Mouse (Mus musculus): ENCODE results near the gene Sncg.
A peak's percentile ranks its signal among the peaks of the same experiment; 100 is the strongest.

Gene Sncg

GRCm38 (mm10) chr14:34339446-34339845 lies 35.1 kb downstream of the Sncg start:
- no peak for DNase-seq

DNA sequence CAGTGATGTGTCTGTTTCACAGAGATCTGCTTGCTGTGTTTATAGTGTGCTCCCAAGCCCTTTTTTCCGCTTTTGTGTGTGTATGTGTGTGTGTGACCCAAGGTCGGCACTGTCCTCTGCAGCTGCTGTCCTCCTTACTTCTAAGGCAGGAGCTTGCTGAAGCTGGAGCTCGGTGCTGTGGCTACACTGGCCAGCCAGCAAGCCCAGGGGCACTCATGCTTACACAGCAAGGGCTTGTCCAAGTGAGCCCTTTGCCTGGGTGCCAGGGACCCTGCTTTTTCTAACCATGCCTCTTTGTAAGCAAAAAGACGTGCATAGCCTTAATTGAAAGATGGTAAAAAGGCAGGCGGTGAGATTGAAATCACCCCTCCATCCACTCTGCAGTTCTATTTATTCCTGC lies 42.1 kb downstream of the Sncg start:
- DNase-seq, result peak in 1 of 2 experiments; percentile 16

DNA sequence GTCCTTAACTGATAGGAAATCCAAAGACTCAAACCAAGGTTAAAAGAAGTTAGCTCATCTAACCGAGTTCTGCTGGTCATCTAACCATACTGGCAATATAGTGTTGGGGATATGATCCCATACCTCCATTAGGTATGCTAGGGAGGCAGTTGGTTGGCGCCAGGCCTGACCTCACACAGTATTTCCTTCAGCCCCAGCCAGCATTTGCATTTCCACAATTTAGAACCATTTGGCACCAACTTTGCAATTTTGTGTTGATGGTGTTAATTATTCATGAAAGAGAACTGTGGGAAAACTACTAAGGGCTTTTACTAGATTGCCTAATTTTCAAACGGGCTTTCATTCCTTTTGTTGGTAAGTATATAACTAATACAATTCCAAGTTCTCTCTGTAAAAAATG lies 42.7 kb downstream of the Sncg start:
- DNase-seq, result peak in 1 of 2 experiments; percentile 25

DNA sequence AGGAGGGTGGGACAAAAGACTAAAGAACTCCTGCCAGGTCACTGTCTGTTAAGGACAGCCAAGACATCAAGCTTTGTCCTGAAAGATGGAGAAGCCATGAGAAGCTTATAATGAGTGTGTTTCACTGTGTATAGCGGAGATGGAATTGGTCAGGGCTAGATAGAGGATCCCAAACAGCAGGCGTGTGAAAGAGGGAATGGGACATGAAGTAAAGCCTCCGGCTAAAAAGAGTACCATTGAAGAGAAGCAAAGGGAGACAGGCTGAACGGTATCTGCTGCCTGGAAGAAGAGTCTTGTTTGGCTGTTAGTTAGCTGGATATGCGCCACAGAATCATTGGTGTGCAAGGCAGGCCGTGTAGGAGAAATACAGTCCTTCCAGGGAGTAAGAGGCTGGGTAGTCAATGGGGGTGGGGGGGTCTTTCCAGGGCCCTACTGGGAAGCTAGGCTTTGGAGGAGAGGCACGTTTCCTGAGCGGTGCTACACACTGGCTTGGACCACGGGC lies 43.9 kb downstream of the Sncg start:
- no peak for DNase-seq

DNA sequence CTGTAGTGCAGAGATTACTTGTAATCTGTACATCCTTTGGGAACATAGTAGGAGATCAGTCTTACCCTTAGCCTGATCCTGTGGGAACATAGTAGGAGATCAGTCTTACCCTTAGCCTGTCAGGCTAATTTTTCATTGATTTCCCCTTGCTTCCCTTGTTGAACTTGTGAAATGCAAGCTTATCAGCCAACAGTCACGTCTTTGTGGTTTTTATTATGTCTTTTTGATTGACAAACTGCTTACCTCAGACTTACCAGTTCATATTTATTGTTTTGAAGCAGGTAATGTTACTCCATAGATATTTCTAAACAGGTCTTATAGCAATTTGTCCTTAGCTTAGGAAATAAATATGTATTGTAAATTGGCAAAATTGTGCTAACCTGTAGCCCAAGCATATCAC lies 47.0 kb downstream of the Sncg start:
- no peak for DNase-seq

DNA sequence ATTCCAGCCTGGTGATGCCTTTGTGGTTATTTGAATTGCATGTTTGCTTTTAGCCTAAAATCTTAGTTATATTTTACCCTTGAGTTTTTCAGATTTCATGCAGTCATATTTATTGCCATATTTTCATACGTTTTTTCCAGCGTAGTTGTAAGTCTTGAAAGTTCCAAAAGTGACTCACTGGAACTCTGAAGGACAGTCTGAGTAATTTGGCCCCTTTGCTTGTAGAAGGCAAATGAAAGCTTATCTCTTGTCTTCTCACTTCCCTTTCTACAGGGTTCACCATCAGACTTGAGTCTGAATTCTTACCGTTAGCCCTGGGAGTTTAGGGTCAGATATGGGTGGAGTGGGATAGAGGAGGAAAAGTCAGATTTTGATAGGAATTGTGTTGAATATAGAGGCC lies 48.0 kb downstream of the Sncg start:
- no peak for DNase-seq

GRCm38 (mm10) chr14:34323576-34324085 lies 51.0 kb downstream of the Sncg start:
- DNase-seq, result no peak

Data from cerebellum, postnatal 14 days (tissue).